Mouse (Mus musculus): ENCODE measurements around the gene Zfand2b.

GRCm38 (mm10) chr1:75187126-75187525, 18.7 kb downstream of the Zfand2b start:
- TF ChIP-seq CTCF (IDR thresholded peaks at IDR 0.05; ENCODE audit: insufficient read depth, low read length) (no peak), POLR2A (IDR thresholded peaks at IDR 0.05; ENCODE audit: borderline replicate concordance, extremely low read depth, low read depth, low read length) (no peak)

Data from lung, adult 2 months (tissue).